Mouse (Mus musculus) bone marrow, adult 2 months (tissue): ENCODE data around the gene Ndufa4l2.

Source experiments
- CTCF ChIP-seq: fragments of 200-500 bp; IDR thresholded peaks from 2 replicates; pipeline ENCODE4 v1.5.1; 2011; ENCODE audit warnings: low read length, control low read depth; ENCODE audit not compliant: control insufficient read depth, insufficient read depth
- POLR2A ChIP-seq: fragments of 200-500 bp; IDR thresholded peaks from 2 replicates; pipeline ENCODE4 v1.6.1; 2011; ENCODE audit warnings: low read depth, mild to moderate bottlenecking, control low read depth, low read length, borderline replicate concordance; ENCODE audit not compliant: control insufficient read depth

- TF ChIP-seq POLR2A = no peak
- TF ChIP-seq CTCF = no peak
Observed at GRCm38 (mm10) chr10:127510895-127511617, 3.7 kb upstream of the Ndufa4l2 start.
